Mouse (Mus musculus): ENCODE data around the gene Rtl10. TPM values are rescaled to one million over a fixed set of nuclear protein-coding genes. Genes with fewer than 3 reads are reported as not detected.

Gene Rtl10
- polyA plus RNA-seq, 1 experiment = not detected

- Histone ChIP-seq H3K4me1 (ENCODE audit: control insufficient read depth, insufficient read depth, insufficient read length, low read length) (no peaks in the 10 kb centered on the region), H3K4me3 (ENCODE audit: insufficient read depth, low read depth, low read length) (no peak overlapping the region), H3K27ac (replicated peaks; ENCODE audit: low read depth, low read length) (no peak overlapping the region)
These were observed 26.7 kb upstream of the Rtl10 start for GRCm38 (mm10) chr16:18471976-18472375.

GRCm38 (mm10) chr16:18472416-18472815 lies 26.3 kb upstream of the Rtl10 start:
- Histone ChIP-seq H3K27ac (replicated peaks; ENCODE audit: low read depth, low read length) (no peak overlapping the region), H3K4me1 (ENCODE audit: control insufficient read depth, insufficient read depth, insufficient read length, low read length) (no peaks in the 10 kb centered on the region), H3K4me3 (ENCODE audit: insufficient read depth, low read depth, low read length) (no peak overlapping the region)

DNA sequence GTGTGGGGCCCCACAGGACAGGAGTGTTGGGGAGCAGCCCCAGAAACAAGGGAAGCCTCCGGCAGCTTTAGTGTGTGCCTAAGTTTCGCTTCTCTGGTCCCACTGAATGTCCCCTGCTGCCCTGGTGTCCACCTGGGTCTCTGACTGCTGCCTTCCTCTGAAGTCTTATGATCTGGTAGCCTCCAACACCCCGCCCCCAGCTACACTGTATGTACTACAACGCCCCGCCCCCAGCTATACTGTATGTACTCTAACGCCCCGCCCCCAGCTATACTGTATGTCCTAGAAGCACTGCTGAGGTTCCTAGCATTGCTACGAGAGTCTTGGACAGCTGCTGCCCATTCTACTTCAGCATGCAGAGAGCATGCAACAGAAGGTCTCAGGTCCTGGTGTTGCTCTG lies 25.7 kb upstream of the Rtl10 start:
- no peaks in the 10 kb centered on the region for H3K4me1 ChIP-seq (ENCODE audit: control insufficient read depth, insufficient read depth, insufficient read length, low read length)
- H3K4me3 ChIP-seq (ENCODE audit: insufficient read depth, low read depth, low read length) = no peak overlapping the region

DNA sequence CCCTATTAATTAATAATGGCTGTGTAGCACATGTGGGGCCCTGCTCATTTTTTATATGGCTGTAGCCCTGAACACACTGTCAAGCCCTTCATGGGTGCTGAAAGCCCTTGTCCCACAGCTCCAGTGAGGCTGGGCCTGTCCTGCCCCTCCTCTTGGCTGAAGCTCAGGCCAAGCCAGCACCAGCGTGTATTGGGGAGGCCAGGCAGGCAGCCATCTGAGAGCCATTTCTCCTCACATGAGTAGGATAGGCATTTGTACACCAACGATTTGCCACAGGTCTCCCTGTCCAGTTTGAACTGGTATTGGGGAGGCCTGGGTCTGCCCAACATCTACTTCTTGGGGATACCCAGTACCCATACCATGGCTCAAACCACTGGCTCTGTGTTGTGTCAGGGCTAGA lies 24.7 kb upstream of the Rtl10 start:
- no peaks in the 10 kb centered on the region for H3K4me1 ChIP-seq (ENCODE audit: control insufficient read depth, insufficient read depth, insufficient read length, low read length)
- no peak overlapping the region for H3K4me3 ChIP-seq (ENCODE audit: insufficient read depth, low read depth, low read length)
- no peak overlapping the region for H3K27ac ChIP-seq (replicated peaks; ENCODE audit: low read depth, low read length)

More for the DNA sequence above, 25.7 kb upstream of the Rtl10 start:
- H3K27ac ChIP-seq (replicated peaks; ENCODE audit: low read depth, low read length) = no peak overlapping the region

DNA sequence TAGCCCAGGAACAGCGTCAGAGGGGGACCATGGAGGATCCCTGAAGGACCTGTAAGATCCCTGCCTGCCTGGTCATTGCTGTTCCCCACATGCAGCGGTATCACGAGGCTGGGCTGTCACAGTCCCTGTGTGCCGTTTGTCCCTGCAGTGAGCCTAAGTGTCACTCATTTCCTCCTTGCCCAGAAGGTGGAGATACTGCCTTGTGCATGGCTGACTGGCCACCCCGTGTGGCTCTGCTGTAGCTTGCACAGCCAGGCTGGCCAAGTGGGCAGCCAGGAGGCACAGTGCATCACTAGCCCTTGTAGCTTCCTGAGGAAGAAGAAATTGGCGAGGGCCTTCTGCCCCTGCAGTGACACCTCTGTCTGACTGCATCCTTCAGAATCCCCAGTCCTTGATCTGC lies 20.7 kb upstream of the Rtl10 start:
- H3K27ac ChIP-seq (replicated peaks; ENCODE audit: low read depth, low read length) = no peak overlapping the region
- H3K4me1 ChIP-seq (ENCODE audit: control insufficient read depth, insufficient read depth, insufficient read length, low read length) = no peaks in the 10 kb centered on the region
- H3K4me3 ChIP-seq (ENCODE audit: insufficient read depth, low read depth, low read length) = no peak overlapping the region

- Histone ChIP-seq H3K27ac (replicated peaks; ENCODE audit: low read depth, low read length) (no peak overlapping the region), H3K4me1 (ENCODE audit: control insufficient read depth, insufficient read depth, insufficient read length, low read length) (no peaks in the 10 kb centered on the region), H3K4me3 (ENCODE audit: insufficient read depth, low read depth, low read length) (no peak overlapping the region)
These were observed 19.0 kb upstream of the Rtl10 start for GRCm38 (mm10) chr16:18479667-18480066.

DNA sequence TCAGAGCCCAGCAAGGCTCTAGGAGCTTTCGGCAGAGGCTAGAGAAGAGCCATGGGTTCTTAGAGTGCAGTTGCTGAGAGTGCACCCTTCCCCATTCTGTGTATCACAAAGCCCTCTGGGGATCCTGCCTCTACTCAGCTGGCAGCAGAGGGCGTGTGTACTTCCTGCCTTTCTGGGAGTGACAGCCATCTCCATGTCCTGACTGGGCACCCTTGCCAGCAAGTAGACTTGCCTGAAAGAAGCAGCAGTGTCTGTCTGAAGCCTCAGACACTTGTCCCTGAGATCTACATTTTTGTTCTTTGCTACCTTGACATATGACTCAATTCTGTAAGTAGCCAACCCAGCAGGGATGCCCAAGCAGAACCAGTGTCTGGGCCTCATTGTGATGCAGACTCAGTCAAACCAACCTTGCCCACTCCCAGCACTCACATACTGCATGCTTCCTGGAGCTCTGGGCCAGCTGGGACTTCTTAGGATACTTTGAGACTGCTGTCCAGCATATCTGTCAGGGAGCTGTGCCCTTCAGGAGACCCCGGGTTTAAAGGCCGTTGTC lies 17.7 kb upstream of the Rtl10 start:
- no peaks in the 10 kb centered on the region for H3K4me1 ChIP-seq (ENCODE audit: control insufficient read depth, insufficient read depth, insufficient read length, low read length)
- no peak overlapping the region for H3K27ac ChIP-seq (replicated peaks; ENCODE audit: low read depth, low read length)
- no peak overlapping the region for H3K4me3 ChIP-seq (ENCODE audit: insufficient read depth, low read depth, low read length)

DNA sequence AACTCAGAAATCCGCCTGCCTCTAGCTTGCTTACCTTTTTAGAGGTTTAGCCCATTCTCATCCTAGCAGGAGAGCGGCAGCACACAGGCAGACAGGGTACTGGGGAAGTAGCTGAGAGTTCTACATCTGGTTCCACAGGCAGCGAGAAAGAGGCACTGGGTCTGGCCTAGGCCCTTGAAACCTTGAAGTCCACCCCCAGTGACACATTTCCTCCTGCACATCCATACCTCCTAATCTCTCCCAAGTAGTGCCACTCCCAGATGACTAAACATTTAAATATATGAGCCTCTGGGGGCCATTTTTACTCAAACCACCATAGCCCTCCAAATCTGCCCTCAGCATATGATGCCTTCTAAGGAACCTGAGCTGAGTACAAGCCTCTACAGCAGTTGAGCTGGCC lies 16.3 kb upstream of the Rtl10 start:
- Histone ChIP-seq H3K4me3 (ENCODE audit: insufficient read depth, low read depth, low read length) (no peak overlapping the region), H3K4me1 (ENCODE audit: control insufficient read depth, insufficient read depth, insufficient read length, low read length) (no peaks in the 10 kb centered on the region), H3K27ac (replicated peaks; ENCODE audit: low read depth, low read length) (no peak overlapping the region)

DNA sequence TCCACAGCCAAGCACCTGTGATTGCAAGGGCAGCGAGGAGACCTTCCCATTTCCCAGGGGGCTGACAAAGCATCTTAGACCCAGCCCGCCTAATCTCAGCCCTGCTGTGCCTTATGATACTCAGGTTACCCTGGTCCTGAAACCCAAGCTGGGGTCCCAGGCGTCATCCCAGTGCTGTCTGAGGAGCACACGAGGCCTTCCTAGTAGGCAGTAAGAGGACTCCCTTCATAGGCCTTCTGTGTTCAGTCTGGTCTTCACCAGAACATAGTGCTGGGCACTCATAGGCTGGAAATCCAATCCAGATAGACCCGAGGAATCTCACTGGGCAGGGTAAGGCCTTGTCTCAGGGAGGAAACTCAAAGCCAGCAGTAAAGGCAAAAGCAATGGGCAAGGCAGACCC lies 14.9 kb upstream of the Rtl10 start:
- Histone ChIP-seq H3K4me1 (ENCODE audit: control insufficient read depth, insufficient read depth, insufficient read length, low read length) (no peaks in the 10 kb centered on the region), H3K27ac (replicated peaks; ENCODE audit: low read depth, low read length) (no peak overlapping the region), H3K4me3 (ENCODE audit: insufficient read depth, low read depth, low read length) (no peak overlapping the region)

- Histone ChIP-seq H3K27ac (replicated peaks; ENCODE audit: low read depth, low read length) (no peak overlapping the region), H3K4me3 (ENCODE audit: insufficient read depth, low read depth, low read length) (no peak overlapping the region), H3K4me1 (ENCODE audit: control insufficient read depth, insufficient read depth, insufficient read length, low read length) (no peaks in the 10 kb centered on the region)
These were observed 14.3 kb upstream of the Rtl10 start for GRCm38 (mm10) chr16:18484386-18484785.

DNA sequence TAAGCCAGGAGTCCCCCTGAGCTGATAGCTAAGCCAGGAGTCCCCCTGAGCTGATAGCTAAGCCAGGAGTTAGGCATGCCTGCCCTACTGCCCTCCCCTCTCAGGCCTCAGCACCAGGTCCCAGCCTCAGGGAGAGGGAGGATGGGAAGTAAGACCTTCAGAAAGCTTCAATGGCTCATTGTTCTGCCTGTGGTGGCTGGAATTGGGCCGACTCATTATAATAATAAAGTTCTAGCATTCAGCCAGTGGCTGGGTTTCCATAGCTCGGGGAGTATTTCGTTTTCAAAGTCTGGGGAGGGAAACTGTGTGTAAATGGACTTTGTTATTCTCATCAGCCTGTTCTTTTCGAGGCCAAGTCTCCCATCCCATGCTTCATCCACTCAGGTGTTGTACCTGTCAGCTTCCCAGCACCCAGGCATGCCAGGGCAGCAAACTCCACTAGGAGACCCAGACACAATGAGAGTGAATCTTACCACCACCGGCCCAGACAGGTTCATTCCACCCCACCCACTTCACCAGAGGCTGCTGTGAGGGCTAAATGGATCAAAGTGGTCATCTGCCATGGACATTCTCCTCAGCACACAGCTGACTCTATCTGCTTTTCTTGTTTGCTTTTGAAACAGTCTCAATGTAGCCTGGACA lies 13.8 kb upstream of the Rtl10 start:
- H3K27ac ChIP-seq (replicated peaks; ENCODE audit: low read depth, low read length) = no peak overlapping the region
- no peaks in the 10 kb centered on the region for H3K4me1 ChIP-seq (ENCODE audit: control insufficient read depth, insufficient read depth, insufficient read length, low read length)
- no peak overlapping the region for H3K4me3 ChIP-seq (ENCODE audit: insufficient read depth, low read depth, low read length)

DNA sequence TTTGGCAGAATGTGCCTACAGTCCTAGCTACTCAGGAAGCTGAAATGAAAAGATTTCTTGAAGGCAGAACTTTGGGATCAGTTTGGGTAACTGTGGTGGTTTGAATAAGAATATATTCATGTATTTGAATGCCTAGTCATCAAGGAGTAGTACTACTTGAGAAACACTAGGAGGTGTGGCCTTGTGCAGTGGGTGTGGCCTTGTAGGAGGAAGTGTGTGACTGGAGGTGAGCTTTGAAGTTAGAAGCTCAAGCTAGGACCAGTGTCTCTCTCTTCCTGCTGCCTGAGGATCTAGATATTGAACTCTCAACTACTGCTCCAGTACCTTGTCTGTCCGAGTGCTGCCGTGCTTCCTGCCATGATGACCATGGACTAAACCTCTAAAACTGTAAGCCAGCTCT lies 12.6 kb upstream of the Rtl10 start:
- Histone ChIP-seq H3K4me3 (ENCODE audit: insufficient read depth, low read depth, low read length) (no peak overlapping the region), H3K27ac (replicated peaks; ENCODE audit: low read depth, low read length) (no peak overlapping the region), H3K4me1 (ENCODE audit: control insufficient read depth, insufficient read depth, insufficient read length, low read length) (no peaks in the 10 kb centered on the region)

DNA sequence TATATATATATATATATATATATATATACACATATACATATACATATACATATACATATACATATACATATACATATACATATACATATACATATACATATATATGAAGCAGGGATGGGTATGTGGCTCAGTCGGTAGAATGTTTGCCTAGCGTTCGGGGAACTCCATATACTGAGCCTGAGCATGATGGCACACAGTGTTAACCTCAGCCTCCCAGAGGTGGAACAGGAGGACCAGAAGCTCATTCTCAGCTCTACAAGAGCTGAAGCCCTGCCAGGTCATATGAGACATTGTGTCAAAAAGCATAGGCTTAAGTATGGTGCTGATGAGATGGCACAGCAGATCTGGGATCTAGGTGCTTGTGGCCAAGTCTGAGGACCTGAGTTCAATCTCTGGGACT lies 8.4 kb upstream of the Rtl10 start:
- Histone ChIP-seq H3K4me3 (ENCODE audit: insufficient read depth, low read depth, low read length) (no peak overlapping the region), H3K27ac (replicated peaks; ENCODE audit: low read depth, low read length) (no peak overlapping the region), H3K4me1 (ENCODE audit: control insufficient read depth, insufficient read depth, insufficient read length, low read length) (no peaks in the 10 kb centered on the region)

DNA sequence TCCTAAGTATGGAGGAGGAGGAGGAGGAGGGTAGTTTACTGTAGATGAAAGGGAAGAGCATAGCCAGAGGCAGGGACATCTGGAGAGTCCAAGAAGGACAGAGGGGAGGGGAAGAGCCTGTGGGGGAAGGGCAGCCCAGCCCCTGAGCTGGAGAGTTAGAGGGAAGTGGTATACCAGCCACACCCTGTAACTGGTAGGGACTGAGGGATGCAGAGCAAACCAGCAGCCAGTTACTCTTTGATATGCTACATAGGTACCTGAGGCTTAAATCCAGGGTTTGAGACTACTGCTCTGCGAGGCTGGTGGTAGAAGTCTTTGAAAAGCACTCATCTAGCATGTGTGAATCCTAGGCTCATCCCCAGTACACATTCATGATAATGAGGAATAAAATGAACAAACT lies 7.8 kb upstream of the Rtl10 start:
- no peak overlapping the region for H3K27ac ChIP-seq (replicated peaks; ENCODE audit: low read depth, low read length)
- H3K4me3 ChIP-seq (ENCODE audit: insufficient read depth, low read depth, low read length) = no peak overlapping the region
- no peaks in the 10 kb centered on the region for H3K4me1 ChIP-seq (ENCODE audit: control insufficient read depth, insufficient read depth, insufficient read length, low read length)

DNA sequence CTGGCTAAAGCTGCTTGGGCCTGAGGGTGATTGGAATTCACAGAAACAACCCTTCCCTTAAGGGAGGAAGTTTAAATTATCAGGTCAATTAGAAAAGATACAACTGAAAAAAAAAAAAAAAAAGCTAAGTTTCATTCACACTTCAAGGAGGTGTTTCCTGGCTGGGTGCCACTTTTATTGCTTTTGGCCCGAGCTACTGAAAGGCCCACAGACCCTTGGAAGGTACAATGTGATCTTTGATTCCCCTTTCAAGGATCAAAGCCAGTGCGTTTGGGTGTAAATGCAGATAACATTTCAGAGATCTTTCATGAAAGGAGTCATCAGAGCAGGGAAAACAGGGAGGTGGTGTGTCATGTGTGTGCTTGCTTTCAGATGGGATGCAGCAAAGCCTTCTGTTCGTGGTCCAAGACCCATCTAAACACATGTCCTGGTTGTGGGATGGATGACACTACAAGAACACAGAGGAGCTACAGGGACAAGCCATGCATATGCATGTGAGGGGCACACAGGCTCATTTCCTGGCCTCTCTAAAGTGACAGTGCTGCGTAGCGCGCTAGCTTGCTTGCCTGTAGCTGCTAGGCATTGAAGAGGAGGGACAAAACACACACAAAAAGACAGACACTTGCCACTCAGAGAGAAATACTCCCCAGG lies 711 bp upstream of the Rtl10 start:
- peak overlapping the region; percentile 88 for H3K4me3 ChIP-seq (ENCODE audit: insufficient read depth, low read depth, low read length)
- peaks cover 4% of the 10 kb centered on the region; the same call in 1 of the 2 replicates for H3K4me1 ChIP-seq (ENCODE audit: control insufficient read depth, insufficient read depth, insufficient read length, low read length)
- peak overlapping the region; percentile 49 for H3K27ac ChIP-seq (replicated peaks; ENCODE audit: low read depth, low read length)

GRCm38 (mm10) chr16:18498996-18499395 lies 295 bp downstream of the Rtl10 start:
- Histone ChIP-seq H3K27ac (replicated peaks; ENCODE audit: low read depth, low read length) (no peak overlapping the region), H3K4me1 (ENCODE audit: control insufficient read depth, insufficient read depth, insufficient read length, low read length) (peaks cover 4% of the 10 kb centered on the region; the same call in 1 of the 2 replicates), H3K4me3 (ENCODE audit: insufficient read depth, low read depth, low read length) (peak overlapping the region; percentile 88)
